Mouse (Mus musculus): Measurements from ENCODE around the gene Agpat4.

DNA sequence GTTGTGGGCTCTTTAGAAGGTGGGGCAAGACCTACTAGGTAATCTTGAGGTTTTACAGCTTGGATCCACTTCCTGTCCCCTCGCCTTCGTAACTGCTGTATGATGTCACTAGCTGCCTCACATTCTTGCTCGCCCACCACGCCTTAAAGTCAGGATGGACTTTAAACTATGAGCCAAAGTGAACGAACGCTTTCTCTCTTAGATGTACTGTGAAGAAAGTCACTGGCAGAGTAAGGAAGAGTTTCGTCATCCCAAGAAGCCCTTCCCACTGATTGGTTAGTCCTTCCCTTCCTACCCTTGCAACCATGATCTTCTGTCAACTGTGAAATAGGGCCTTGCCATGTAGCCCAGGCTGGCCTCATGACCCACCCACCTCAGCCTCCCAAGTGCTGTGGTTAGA is 112.6 kb downstream of the Agpat4 start:
- TF ChIP-seq CTCF (IDR thresholded peaks at IDR 0.05; ENCODE audit: borderline replicate concordance, extremely low read depth, insufficient read depth, insufficient read length), result no peak
- no peak for TF ChIP-seq POLR2A (IDR thresholded peaks at IDR 0.05; ENCODE audit: borderline replicate concordance, extremely low read depth, insufficient read depth, insufficient read length, poor library complexity, severe bottlenecking)

Measured in brain, embryonic 14.5 days (tissue).